Mouse (Mus musculus) cortical plate, adult 2 months (tissue): ENCODE measurements around the gene Trpc5.

ENCODE experiments used
- CTCF ChIP-seq: fragments of 200-500 bp; IDR thresholded peaks from 2 replicates; pipeline ENCODE4 v1.5.1; 2011; ENCODE audit warnings: mild to moderate bottlenecking, control low read depth, low read length; ENCODE audit not compliant: insufficient read depth; ENCODE audit errors: extremely low read depth
- POLR2A ChIP-seq: fragments of 200-500 bp; IDR thresholded peaks from 2 replicates; pipeline ENCODE4 v1.6.1; 2011; ENCODE audit warnings: mild to moderate bottlenecking, low read length, control low read depth; ENCODE audit not compliant: insufficient read depth; ENCODE audit errors: extremely low read depth

DNA sequence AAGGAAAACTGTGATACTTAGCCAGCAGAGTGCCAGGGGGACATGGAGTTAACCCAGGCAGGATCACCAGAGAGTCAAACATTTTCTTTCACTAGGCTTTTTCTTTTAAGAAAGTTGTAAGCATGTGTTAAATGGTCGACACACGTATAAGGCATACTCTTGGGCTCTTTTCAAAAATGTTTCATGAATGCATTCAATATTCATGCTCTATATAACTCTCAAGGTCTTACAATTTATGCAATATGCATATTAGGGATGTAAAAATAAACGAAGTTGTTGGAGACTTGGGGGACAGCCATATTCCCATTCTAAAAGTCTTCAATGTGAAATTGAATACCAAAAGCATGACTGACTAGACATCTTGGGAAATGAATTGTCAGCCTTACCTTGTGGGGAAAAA is 264.1 kb downstream of the Trpc5 start:
- no peak for TF ChIP-seq POLR2A
- no peak for TF ChIP-seq CTCF
